Mouse (Mus musculus): Measurements from ENCODE around the gene Wscd1.
A peak's percentile ranks its signal among the peaks of the same experiment; 100 is the strongest.

Gene Wscd1

DNA sequence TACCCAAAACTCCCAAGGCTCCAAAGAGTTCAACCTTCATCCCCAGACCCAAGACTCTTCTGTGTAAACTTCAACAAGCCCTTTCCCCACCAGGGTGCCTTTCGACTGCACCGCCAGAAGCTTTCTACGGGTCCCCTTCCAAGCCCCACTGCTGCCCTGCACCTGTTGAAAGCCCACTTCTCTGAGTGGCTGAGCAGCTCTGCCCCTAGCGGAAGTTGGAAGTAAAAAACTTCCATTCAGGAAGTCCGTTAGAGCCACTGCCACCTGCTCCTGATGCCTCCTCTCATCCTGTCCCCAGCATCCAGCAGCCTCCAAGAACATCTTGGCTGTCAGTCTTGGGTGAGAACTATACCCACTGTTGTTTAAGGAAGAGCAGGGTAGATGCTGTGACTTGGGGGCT is at the start of gene Wscd1:
TSS of gene Wscd1 (plus strand) at position 250 of the 400 bp plus-strand sequence.
- peak; percentile 28 for DNase-seq (ENCODE audit: low read depth, low spot score)

- no peak for DNase-seq (ENCODE audit: low read depth, low spot score)
Observed at GRCm38 (mm10) chr11:71728066-71728465, 21.7 kb upstream of the Wscd1 start.

GRCm38 (mm10) chr11:71729287-71729686 is 20.4 kb upstream of the Wscd1 start:
- DNase-seq (ENCODE audit: low read depth, low spot score), result no peak

DNA sequence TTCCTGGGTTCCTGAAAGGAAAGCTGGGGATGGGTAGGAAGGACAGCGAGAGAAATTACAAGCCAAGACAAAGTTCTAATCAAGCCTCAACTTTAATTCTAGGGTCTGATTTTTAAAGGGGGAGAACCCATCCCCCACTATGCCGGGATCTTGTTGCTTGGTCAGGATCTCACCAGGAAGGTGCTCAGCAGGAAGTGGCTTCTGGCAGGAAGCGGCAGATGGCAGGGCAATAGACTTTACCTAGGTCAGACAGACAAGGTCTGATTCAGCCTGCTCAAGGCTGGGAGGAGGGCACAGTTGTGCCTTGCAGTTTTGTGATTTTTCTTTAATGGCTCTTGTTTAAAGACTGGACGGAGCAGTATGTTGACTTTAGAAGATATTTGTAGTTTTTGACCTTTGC is 15.9 kb upstream of the Wscd1 start:
- no peak for DNase-seq (ENCODE audit: low read depth, low spot score)

DNA sequence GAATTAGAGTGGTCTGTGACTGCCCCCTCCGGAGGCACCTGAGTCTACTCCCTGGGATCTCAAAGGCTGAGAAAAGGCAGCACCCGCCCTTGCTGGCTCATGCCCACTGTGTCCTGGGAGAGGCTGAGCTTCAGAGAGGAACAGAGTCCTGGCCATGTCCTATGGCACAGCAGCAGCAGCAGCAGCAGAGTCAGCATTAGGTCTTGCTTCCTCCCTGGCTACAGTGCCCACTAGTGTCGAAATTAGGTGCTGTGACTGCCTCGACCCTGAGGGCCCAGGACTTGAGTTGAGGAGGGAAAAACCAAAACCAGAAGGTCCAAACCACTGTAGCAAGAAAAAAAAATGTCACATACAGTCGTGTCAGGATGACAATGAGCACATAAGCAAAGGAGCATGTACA is 12.6 kb upstream of the Wscd1 start:
- no peak for DNase-seq (ENCODE audit: low read depth, low spot score)

DNA sequence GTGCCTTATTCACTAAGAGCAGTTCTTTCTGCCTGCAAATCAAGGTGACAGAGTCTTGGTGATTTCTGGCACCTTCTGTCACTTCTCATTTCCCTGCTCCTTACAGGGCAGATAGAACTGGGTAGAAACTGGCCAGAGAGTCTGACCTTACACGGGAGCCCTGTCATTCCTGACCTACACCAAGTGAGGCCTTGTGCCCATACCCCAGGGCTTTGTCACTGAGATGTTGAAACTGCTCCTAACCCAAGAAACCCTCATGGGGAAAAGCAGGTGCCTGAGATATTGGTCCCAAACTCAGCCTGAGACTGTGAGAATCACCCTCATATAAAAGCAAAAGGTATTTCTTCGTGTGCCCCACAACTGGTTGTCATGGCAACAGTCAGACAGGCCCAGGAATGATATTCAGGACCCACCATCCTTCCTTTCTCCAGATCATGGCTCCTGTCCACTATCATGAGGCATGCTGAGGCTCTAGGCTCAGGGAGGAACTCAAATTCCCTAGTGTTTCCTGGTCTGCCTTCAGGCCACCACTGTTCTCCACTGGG is 11.1 kb upstream of the Wscd1 start:
- DNase-seq (ENCODE audit: low read depth, low spot score), result no peak

GRCm38 (mm10) chr11:71745875-71746274 is 3.8 kb upstream of the Wscd1 start:
- no peak for DNase-seq (ENCODE audit: low read depth, low spot score)

GRCm38 (mm10) chr11:71747719-71748118 is 2.0 kb upstream of the Wscd1 start:
- no peak for DNase-seq (ENCODE audit: low read depth, low spot score)

DNA sequence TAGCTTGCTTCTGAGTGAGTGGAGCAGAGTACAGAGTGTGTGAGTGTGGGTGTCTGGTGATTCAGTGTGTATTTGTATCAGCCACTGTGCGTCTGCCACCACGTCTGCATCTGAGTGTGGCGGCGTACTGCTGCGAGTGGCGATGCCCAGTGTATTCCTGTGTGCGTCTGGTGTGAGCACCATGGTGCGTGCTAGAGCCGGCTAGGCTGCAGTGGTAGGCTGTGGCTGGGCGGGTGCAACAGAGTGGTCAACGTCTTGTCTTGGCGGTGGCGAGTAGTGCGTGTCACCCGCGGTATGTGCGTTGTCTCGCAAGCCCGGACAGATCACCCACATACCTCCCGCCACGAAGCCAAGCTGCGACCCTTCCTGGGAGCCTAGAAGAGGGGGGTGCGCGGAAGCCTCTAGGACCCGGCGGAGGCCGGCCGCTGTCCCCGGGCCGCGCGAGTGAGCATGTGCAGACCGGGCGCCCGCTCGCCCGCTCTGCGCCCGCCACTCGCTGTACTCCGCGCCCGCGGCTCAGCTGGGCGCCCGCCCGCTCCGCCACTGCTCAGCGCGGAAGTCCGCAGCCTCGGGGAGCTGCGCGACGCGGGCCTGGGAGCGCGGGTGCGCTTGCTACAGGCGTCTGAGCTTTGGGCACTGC is 934 bp downstream of the Wscd1 start:
- no peak for DNase-seq (ENCODE audit: low read depth, low spot score)

GRCm38 (mm10) chr11:71751174-71751611 is 1.5 kb downstream of the Wscd1 start:
- DNase-seq (ENCODE audit: low read depth, low spot score), result no peak

DNA sequence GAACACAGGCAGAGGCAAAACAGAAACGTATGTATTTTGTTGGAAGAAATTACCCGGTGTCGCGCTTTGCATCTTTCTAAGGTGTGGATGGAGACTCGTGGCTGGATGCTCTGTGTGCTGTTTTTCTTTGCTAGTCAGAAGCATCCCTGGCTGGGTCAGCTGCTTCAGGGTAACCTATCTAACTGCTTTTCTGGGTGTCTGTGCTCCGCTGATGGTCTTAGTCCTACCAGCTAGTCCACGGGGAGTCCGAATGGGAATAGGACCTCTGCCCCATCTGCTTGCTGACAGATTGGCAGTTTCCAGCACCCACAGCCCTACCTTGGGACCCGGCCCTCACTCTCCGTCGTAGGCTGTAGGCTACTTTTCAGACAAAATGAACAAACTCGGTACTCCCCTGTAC is 2.0 kb downstream of the Wscd1 start:
- DNase-seq (ENCODE audit: low read depth, low spot score), result no peak

- DNase-seq (ENCODE audit: low read depth, low spot score), result no peak
Observed at GRCm38 (mm10) chr11:71752626-71753025, 2.9 kb downstream of the Wscd1 start.

GRCm38 (mm10) chr11:71755115-71755514 is 5.4 kb downstream of the Wscd1 start:
- no peak for DNase-seq (ENCODE audit: low read depth, low spot score)

- no peak for DNase-seq (ENCODE audit: low read depth, low spot score)
Observed at GRCm38 (mm10) chr11:71756325-71756724, 6.6 kb downstream of the Wscd1 start.

GRCm38 (mm10) chr11:71758211-71759110 is 8.7 kb downstream of the Wscd1 start:
- DNase-seq (ENCODE audit: low read depth, low spot score), result peak; percentile 27

DNA sequence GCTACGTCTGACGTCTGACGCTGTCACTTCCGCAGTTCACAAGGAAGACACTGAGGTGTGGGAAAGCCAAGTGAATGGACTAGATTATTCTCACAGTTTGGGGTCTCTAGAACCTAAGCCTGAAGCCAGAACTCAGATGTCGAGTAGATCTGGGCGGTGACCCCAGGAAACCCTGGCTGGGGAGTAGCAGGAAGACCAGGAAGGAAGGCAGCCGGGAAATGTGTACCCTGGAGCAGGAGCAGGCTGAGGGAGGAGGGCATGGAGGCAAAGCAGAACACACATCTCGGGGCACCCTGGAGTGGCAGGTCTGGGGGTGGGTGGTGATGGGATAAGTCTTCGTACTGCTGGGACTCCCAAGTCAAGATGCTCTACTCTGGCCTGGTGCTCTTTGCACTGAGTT is 11.3 kb downstream of the Wscd1 start:
- no peak for DNase-seq (ENCODE audit: low read depth, low spot score)

GRCm38 (mm10) chr11:71763154-71763553 is 13.4 kb downstream of the Wscd1 start:
- no peak for DNase-seq (ENCODE audit: low read depth, low spot score)

DNA sequence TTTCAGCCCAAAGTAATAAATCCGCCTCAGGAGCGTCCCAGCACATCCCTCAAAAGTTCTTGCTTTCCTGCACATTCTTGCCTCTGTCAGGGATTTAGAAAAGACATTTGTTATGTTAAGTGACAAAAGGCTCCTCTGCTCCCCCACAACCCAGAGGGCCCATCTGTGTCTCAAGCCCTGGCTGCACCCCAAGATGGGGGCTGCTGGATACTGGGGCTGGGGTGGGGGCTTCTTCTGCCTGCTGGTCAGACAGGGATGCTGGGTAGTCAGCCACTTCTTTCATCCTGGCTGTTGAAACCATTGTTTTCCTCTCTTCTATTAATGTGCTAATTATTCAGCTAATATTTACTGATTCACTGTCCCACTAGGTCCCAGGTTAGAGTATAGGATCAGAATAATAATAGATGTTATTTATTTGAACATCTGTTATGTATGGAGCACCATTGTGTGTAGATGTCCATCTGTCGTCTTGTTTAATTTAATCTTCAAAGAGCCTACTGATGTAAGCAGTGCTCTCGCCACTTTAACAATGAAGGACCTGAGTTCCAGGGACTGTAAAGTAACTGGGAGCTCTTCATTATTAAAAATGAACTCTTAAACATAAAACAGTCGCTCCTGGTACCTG is 14.0 kb downstream of the Wscd1 start:
- DNase-seq (ENCODE audit: low read depth, low spot score), result no peak

GRCm38 (mm10) chr11:71764743-71765142 is 15.0 kb downstream of the Wscd1 start:
- no peak for DNase-seq (ENCODE audit: low read depth, low spot score)

DNA sequence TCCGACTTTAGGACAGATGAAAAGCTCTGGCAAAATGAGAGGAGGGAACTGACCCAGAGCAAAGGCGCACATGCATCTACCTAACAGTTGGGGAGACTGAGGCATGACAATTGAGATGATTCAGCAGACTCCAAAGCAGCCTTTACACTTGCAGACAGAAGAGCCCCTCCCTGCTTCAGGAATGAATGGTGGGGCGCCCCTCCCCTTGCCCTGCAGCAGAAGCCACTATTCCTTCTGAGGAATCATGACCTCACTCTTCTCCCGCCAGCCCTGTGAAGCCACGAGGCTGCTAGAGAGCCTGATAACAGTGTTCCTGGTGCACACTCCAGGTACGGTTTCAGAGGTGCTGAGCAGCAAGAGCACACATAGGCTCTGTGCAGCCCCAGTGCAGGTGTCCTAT is 15.6 kb downstream of the Wscd1 start:
- no peak for DNase-seq (ENCODE audit: low read depth, low spot score)

DNA sequence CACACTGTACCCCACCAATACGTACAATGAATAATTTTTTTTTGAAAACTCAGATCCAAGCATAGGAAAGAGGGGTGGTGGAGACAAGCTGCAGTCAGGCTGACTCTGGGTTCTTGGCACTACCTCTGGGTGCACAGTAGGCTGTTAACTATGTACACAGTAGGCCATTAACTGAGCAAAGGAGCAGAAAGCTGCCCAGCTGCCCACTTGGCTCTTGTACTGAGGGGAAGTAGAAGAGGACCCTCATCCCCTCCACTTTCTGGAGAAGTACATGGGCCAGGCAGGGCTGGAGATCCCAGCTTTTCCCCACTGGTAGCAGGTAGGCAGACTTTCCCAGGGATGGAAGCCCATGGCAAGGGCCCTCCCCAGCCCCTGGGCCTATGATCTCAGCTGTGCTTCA is 16.7 kb downstream of the Wscd1 start:
- DNase-seq (ENCODE audit: low read depth, low spot score), result no peak

GRCm38 (mm10) chr11:71767726-71768125 is 18.0 kb downstream of the Wscd1 start:
- no peak for DNase-seq (ENCODE audit: low read depth, low spot score)

All from forelimb bud, embryonic 11.5 days (tissue).